ENCODE assay signal across 13 mouse cellular contexts in the genomic region with DNA sequence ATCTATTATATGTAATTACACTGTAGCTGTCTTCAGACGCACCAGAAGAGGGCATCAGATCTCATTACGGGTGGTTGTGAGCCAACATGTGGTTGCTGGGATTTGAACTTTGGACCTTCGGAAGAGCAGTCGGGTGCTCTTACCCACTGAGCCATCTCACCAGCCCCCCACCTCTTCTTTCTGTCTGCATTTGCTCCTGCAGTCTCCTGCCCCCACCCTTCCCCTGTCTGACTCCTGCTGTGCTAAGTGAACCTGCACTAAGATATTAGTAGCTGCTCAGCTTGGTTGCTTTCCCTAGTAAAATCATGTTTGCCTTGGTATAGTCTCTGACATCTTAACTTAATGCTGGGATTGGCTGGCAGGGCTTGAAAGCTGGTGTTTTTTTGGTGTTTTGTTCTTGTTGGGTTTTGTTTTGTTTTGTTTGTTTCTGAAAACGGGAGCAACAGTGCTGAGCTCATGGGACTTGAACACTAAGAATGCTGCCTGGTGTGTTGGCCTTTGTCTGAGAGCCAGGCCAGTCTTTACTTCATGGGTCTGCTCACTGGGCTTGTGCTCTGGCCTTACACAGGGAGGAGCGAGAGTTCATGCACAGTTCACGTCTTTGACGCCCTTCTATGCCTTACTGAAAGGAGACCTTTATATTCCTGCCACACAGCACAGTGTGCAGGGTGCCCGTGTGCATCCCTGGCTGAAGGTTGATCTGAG. TPM values are rescaled to one million over a fixed set of nuclear protein-coding genes. Genes with fewer than 3 reads are reported as not detected.
A peak's percentile ranks its signal among the peaks of the same experiment; 100 is the strongest.
DNase-seq lines count a peak whose midpoint lies in the region; ATAC-seq and TF ChIP-seq lines count a peak whose summit lies in the region.
"Had no signal": no experiment of that assay in that cellular context is flagged by ENCODE, and none has a peak within 500 bp of the region (broad histone marks: within the 10 kb centered on the region; RNA-seq: fewer than 3 reads in every experiment).

No protein-coding gene starts in this region.

- no peaks in the 10 kb centered on the region for H3K9me3 ChIP-seq in ES-E14 (ENCODE audit: control insufficient read depth, insufficient read depth, low read depth, low read length)
- H3K9me3 ChIP-seq in embryonic facial prominence, embryonic 12.5 days: no peaks in the 10 kb centered on the region
- no peaks in the 10 kb centered on the region for H3K9me3 ChIP-seq in hindbrain, postnatal 0 days (ENCODE audit: low read length)
- H3K9me3 ChIP-seq: G1E; liver, embryonic 12.5 days had no signal

- in situ Hi-C loops in ES-E14 (cut with MboI; ENCODE audit: low sequenced_read_pairs in 2 of 2, unreplicated experiment in 2 of 2): no loop called here

- no peak for TF ChIP-seq CTCF in hindbrain, postnatal 0 days (IDR thresholded peaks at IDR 0.05; ENCODE audit: low read depth)

- no peaks in the 10 kb centered on the region for H3K36me3 ChIP-seq in ES-E14 (ENCODE audit: control insufficient read depth, insufficient read depth, low read length, poor library complexity, severe bottlenecking)
- H3K36me3 ChIP-seq in embryonic facial prominence, embryonic 12.5 days: no peaks in the 10 kb centered on the region
- H3K36me3 ChIP-seq in hindbrain, postnatal 0 days (ENCODE audit: insufficient read depth, low read length): no peaks in the 10 kb centered on the region

- no peak overlapping the region for H3K27ac ChIP-seq in ES-E14 (ENCODE audit: insufficient read depth, low read depth, low read length, poor library complexity, severe bottlenecking)
- no peak overlapping the region for H3K27ac ChIP-seq in embryonic facial prominence, embryonic 12.5 days
- H3K27ac ChIP-seq in hindbrain, postnatal 0 days: no peak overlapping the region
- H3K27ac ChIP-seq: liver, embryonic 12.5 days had no signal

- H3K4me2 ChIP-seq in embryonic facial prominence, embryonic 12.5 days (replicated peaks): no peak overlapping the region
- H3K4me2 ChIP-seq in hindbrain, postnatal 0 days (ENCODE audit: low read depth, low read length): no peak overlapping the region
- H3K4me2 ChIP-seq: liver, embryonic 12.5 days had no signal

- H3K9ac ChIP-seq in ES-E14 (ENCODE audit: insufficient read depth, low read depth, low read length, poor library complexity, severe bottlenecking): no peak overlapping the region
- no peak overlapping the region for H3K9ac ChIP-seq in embryonic facial prominence, embryonic 12.5 days
- H3K9ac ChIP-seq in hindbrain, postnatal 0 days (replicated peaks; ENCODE audit: low read length): no peak overlapping the region
- H3K9ac ChIP-seq: liver, embryonic 12.5 days had no signal

- peaks cover 2 to 3% of the 10 kb centered on the region in 2 experiments; a peak in 2 of 4 replicates for H3K4me1 ChIP-seq in ES-E14 (ENCODE audit: control insufficient read depth in 2 of 2, insufficient read depth in 2 of 2, low read length in 2 of 2, poor library complexity in 1 of 2)
- H3K4me1 ChIP-seq in embryonic facial prominence, embryonic 12.5 days: no peaks in the 10 kb centered on the region
- H3K4me1 ChIP-seq in hindbrain, postnatal 0 days (ENCODE audit: insufficient read depth, low read length): no peaks in the 10 kb centered on the region

- WGBS in embryonic facial prominence, embryonic 12.5 days: 57% methylated on average over 9 of the region's 9 CpGs
- WGBS in hindbrain, postnatal 0 days: 34% methylated on average over 9 of the region's 9 CpGs

- no peaks in the 10 kb centered on the region for H3K27me3 ChIP-seq in embryonic facial prominence, embryonic 12.5 days
- no peaks in the 10 kb centered on the region for H3K27me3 ChIP-seq in hindbrain, postnatal 0 days (ENCODE audit: insufficient read depth, low read length)
- H3K27me3 ChIP-seq: liver, embryonic 12.5 days had no signal

- DNase-seq in ES-CJ7 (ENCODE audit: low read depth, low spot score): peak; percentile 32
- DNase-seq in ES-E14 (ENCODE audit: low read depth, low spot score): no peak
- DNase-seq in hindbrain, postnatal 0 days (ENCODE audit: low spot score): peak; percentile 5
- no peak for DNase-seq in spleen, postnatal 14 days (ENCODE audit: low spot score in 2 of 2)
- DNase-seq in adrenal gland, adult 8-10 months: no peak
- DNase-seq in adrenal gland, postnatal 25 days: no peak
- DNase-seq: adrenal gland, postnatal 10 days; cerebellum, adult 11-12 months; lung, postnatal 36 days had no signal

- no peak overlapping the region for H3K4me3 ChIP-seq in ES-E14 (ENCODE audit: insufficient read depth in 1 of 2, low read depth in 1 of 2, low read length in 2 of 2, poor library complexity in 1 of 2, severe bottlenecking in 1 of 2)
- no peak overlapping the region for H3K4me3 ChIP-seq in embryonic facial prominence, embryonic 12.5 days
- H3K4me3 ChIP-seq in hindbrain, postnatal 0 days (ENCODE audit: low read length): no peak overlapping the region
- H3K4me3 ChIP-seq: liver, embryonic 12.5 days; myocyte had no signal

- ATAC-seq in embryonic facial prominence, embryonic 12.5 days (ENCODE audit: insufficient number of reproducible peaks, insufficient read depth, low FRiP score, low TSS enrichment): peak; percentile 77; the same call in 1 of the 2 replicates
- ATAC-seq in hindbrain, postnatal 0 days: peak; percentile 67; the same call in 1 of the 2 replicates
- ATAC-seq: liver, embryonic 12.5 days had no signal

TF ChIP-seq in ES-E14, 5 proteins besides CTCF, POLR2A, EP300 and RAD21:
- TF ChIP-seq ZC3H11A (IDR thresholded peaks at IDR 0.05; ENCODE audit: borderline replicate concordance, low read depth, low read length) (no peak), ZNF384 (IDR thresholded peaks at IDR 0.05; ENCODE audit: low read depth, low read length) (peak; percentile 1; the same call in 1 of the 2 replicates)
TF ChIP-seq in ES-E14: peak in this region for 1.

RNA-seq across cellular contexts. Expression of a gene that starts 25.0 kb away (rescaled TPM):
- total RNA-seq in ES-E14 (2012; rRNA removed): 54.7 and 55.8 TPM in 2 replicates
- 397 and 414 TPM in 2 replicates for polyA plus RNA-seq in embryonic facial prominence, embryonic 12.5 days (2016; fragmentation: Nextera tagmentation; extraction: Ambion mirVana)
- total RNA-seq in hindbrain, postnatal 0 days (2014; rRNA removed): 158 and 198 TPM in 2 replicates
- 343 and 371 TPM in 2 replicates for polyA plus RNA-seq in hindbrain, postnatal 0 days (2015; fragmentation: Nextera tagmentation; extraction: Ambion mirVana)
- 100 to 1,000 TPM; 166 to 270 (median 207) TPM for total RNA-seq in adrenal gland, adult 8-10 months (2022)
- total RNA-seq in adrenal gland, postnatal 25 days (2021): 213 and 228 TPM in 2 replicates

RNA-seq across cellular contexts. Expression of a gene that starts 25.7 kb away (rescaled TPM):
- total RNA-seq in ES-E14 (2012; rRNA removed): 8.4 and 15.9 TPM in 2 replicates
- 7.3 and 8.0 TPM in 2 replicates for polyA plus RNA-seq in embryonic facial prominence, embryonic 12.5 days (2016; fragmentation: Nextera tagmentation; extraction: Ambion mirVana)
- 143 and 153 TPM in 2 replicates for total RNA-seq in hindbrain, postnatal 0 days (2014; rRNA removed)
- 55.1 and 58.8 TPM in 2 replicates for polyA plus RNA-seq in hindbrain, postnatal 0 days (2015; fragmentation: Nextera tagmentation; extraction: Ambion mirVana)
- total RNA-seq in adrenal gland, adult 8-10 months (2022): 10 to 100 TPM in 1 of 4 experiments, 1 to 10 TPM in 3; 3.9 to 10.5 (median 8.6) TPM
- 4.3 and 8.0 TPM in 2 replicates for total RNA-seq in adrenal gland, postnatal 25 days (2021)

RNA-seq across cellular contexts. Expression of a gene that starts 31.1 kb away (rescaled TPM):
- 0.36 and 0.37 TPM in 2 replicates for total RNA-seq in ES-E14 (2012; rRNA removed)
- polyA plus RNA-seq in embryonic facial prominence, embryonic 12.5 days (2016; fragmentation: Nextera tagmentation; extraction: Ambion mirVana): 0.27 and 0.31 TPM in 2 replicates
- total RNA-seq in hindbrain, postnatal 0 days (2014; rRNA removed): 5.5 and 8.3 TPM in 2 replicates
- 0.79 and 0.85 TPM in 2 replicates for polyA plus RNA-seq in hindbrain, postnatal 0 days (2015; fragmentation: Nextera tagmentation; extraction: Ambion mirVana)
- total RNA-seq in adrenal gland, adult 8-10 months (2022): 1 to 10 TPM in 3 of 4 experiments, under 1 TPM in 1; 0.67 to 2.2 (median 1.8) TPM
- 0.91 TPM in 1 of 2 replicates, not detected in the other for total RNA-seq in adrenal gland, postnatal 25 days (2021)

RNA-seq across cellular contexts. Expression of a gene that starts 31.4 kb away (rescaled TPM):
- total RNA-seq in ES-E14 (2012; rRNA removed): 0.71 and 1.7 TPM in 2 replicates
- 0.87 and 1.2 TPM in 2 replicates for polyA plus RNA-seq in embryonic facial prominence, embryonic 12.5 days (2016; fragmentation: Nextera tagmentation; extraction: Ambion mirVana)
- total RNA-seq in hindbrain, postnatal 0 days (2014; rRNA removed): 2.2 TPM in 1 of 2 replicates, not detected in the other
- 1.5 and 1.8 TPM in 2 replicates for polyA plus RNA-seq in hindbrain, postnatal 0 days (2015; fragmentation: Nextera tagmentation; extraction: Ambion mirVana)
- 1 to 10 TPM; 2.4 to 4.5 (median 3.1) TPM for total RNA-seq in adrenal gland, adult 8-10 months (2022)
- total RNA-seq in adrenal gland, postnatal 25 days (2021): 1.7 and 4.3 TPM in 2 replicates
- total RNA-seq: G1E had no signal
- polyA plus RNA-seq: liver, embryonic 12.5 days had no signal

RNA-seq across cellular contexts. Expression of a gene that starts 32.7 kb away (rescaled TPM):
- 10.0 and 15.5 TPM in 2 replicates for total RNA-seq in ES-E14 (2012; rRNA removed)
- polyA plus RNA-seq in embryonic facial prominence, embryonic 12.5 days (2016; fragmentation: Nextera tagmentation; extraction: Ambion mirVana): 9.5 and 11.0 TPM in 2 replicates
- 20.7 and 25.5 TPM in 2 replicates for total RNA-seq in hindbrain, postnatal 0 days (2014; rRNA removed)
- 4.2 and 4.9 TPM in 2 replicates for polyA plus RNA-seq in hindbrain, postnatal 0 days (2015; fragmentation: Nextera tagmentation; extraction: Ambion mirVana)
- 10 to 100 TPM in 1 of 4 experiments, 1 to 10 TPM in 3; 4.1 to 11.1 (median 6.8) TPM for total RNA-seq in adrenal gland, adult 8-10 months (2022)
- 8.8 and 9.3 TPM in 2 replicates for total RNA-seq in adrenal gland, postnatal 25 days (2021)

Comparison
In these comparisons a context has a peak if more than half of its experiments do, and no peak if none do; other contexts are left out.
1. DNase-seq: peak in ES-CJ7 (single experiment) and hindbrain, postnatal 0 days (single experiment); none in ES-E14 (single experiment), spleen, postnatal 14 days (0 of 2), adrenal gland, adult 8-10 months (single experiment) and adrenal gland, postnatal 25 days (single experiment).